Mouse (Mus musculus) olfactory bulb, adult 2 months (tissue): ENCODE data around the gene Kcnj11. TPM values are rescaled to one million over a fixed set of nuclear protein-coding genes. Genes with fewer than 3 reads are reported as not detected.

Experiments
- H3K27ac ChIP-seq: fragments of 200-500 bp; 2 replicates; pipeline ENCODE4 v1.5.1; 2012; ENCODE audit warnings: low read depth, low read length; ENCODE audit not compliant: insufficient read depth
- H3K4me1 ChIP-seq: fragments of 200-500 bp; 2 replicates; pipeline ENCODE4 v1.6.1; 2012; ENCODE audit warnings: low read length; ENCODE audit not compliant: control insufficient read depth, insufficient read depth
- H3K4me3 ChIP-seq: fragments of 200-500 bp; 2 replicates; pipeline ENCODE4 v1.5.1; 2012; ENCODE audit warnings: mild to moderate bottlenecking, low read depth, low read length, moderate library complexity; ENCODE audit not compliant: insufficient read depth
- CTCF ChIP-seq: fragments of 200-500 bp; IDR thresholded peaks from 2 replicates; pipeline ENCODE4 v1.5.1; 2012; ENCODE audit warnings: low read depth, mild to moderate bottlenecking, low read length, moderate library complexity; ENCODE audit not compliant: insufficient read depth
- POLR2A ChIP-seq: fragments of 200-500 bp; IDR thresholded peaks from 2 replicates; pipeline ENCODE4 v1.6.1; 2012; ENCODE audit warnings: mild to moderate bottlenecking, low read depth, low read length, moderate library complexity; ENCODE audit not compliant: insufficient read depth
- WGBS: fragments of 180-500 bp; shearing (Covaris S2); methylation state at CpG from one replicate; pipeline ENCODE4 v1.1.7; 2018; 5-methylcytosine and 5-hydroxymethylcytosine counted together
- polyA plus RNA-seq: library from polyadenylated mRNA; stranded (reverse); fragments of >200 nt; gene quantifications from 2 replicates; pipeline ENCODE4 v1.2.4, GENCODE M21; 2012; ENCODE audit warnings: low replicate concordance; ENCODE audit not compliant: missing spikeins, insufficient read depth, insufficient read length

Kcnj11 gene
- polyA plus RNA-seq, 1 experiment = not detected

DNA sequence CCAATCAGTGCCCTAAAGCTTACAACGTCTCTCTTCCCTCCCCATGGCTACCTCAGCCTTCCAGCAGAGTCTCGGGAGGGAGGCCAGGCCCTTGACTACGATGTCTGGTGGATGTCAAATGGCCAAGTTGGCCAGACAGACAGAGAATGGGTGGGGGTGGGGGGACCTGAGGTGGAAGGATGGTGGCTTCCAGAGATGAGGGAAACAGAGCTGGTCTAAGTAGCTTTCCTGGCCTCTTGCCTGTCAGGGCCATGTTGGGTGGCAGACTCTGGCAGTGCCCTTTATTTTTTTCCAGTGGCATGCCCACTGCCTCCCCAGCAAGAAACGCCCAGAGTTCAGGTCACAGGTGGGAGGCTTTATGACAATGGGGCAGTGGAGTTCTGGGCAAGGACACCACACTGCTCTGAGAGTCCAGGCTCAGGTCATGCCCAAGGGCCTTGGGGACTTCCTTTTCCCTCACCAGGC is 3.2 kb downstream of the Kcnj11 start:
- no peak for TF ChIP-seq POLR2A
- Histone ChIP-seq H3K4me1 (peaks cover 35% of the 10 kb centered on the region), H3K27ac (no peak overlapping the region), H3K4me3 (0 out of 2 replicates have a peak overlapping the region, but pooled peaks have one; percentile 27)
- 51% methylated on average over 4 of the region's 4 CpGs for WGBS

DNA sequence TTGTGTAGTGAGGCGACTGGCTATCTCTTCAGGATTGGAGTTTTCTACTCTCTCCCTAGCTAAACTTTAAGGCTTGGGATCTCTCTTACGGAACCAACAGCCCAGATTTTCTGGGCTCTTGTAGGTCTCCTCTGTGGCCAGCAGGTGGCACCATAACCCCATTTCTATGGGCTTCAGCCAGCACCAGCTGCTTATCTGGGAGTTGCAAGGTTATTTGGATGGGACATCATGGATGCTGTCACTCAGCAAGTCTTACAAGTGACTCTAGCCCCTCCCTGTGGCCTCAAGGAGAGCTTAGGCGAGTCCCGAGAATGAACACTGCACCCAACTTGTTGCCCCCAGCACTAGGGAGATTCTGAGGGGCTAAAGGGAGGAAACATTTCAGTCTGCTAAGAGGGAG is 4.4 kb downstream of the Kcnj11 start:
- peak; percentile 51 for TF ChIP-seq CTCF
- no peak for TF ChIP-seq POLR2A
- Histone ChIP-seq H3K4me3 (no peak overlapping the region), H3K4me1 (peaks cover 35% of the 10 kb centered on the region), H3K27ac (no peak overlapping the region)
- WGBS = 1% methylated on average over 4 of the region's 4 CpGs

DNA sequence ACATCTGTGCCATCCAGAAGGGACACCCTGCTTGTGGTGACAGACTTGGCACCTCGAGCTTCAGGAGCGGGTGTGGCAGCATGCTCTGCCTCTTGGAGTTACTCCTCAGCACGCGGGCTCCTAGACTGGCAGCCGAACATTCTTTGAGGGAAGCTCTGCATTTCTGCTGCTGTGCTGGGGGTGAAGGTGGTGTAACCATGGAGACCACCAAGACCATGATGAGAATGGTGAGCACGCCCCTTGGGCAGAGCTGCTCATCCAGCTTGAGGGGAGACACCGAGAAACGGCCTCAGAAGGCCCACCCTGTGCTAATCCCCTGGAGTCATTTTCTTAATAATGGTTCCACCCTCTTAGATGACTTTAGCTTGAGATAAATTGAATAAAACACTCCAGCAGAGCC is 7.8 kb downstream of the Kcnj11 start:
- WGBS = 58% methylated on average over 8 of the region's 8 CpGs
- Histone ChIP-seq H3K4me1 (peaks cover 13% of the 10 kb centered on the region), H3K27ac (no peak overlapping the region), H3K4me3 (no peak overlapping the region)
- TF ChIP-seq CTCF = no peak
- no peak for TF ChIP-seq POLR2A

DNA sequence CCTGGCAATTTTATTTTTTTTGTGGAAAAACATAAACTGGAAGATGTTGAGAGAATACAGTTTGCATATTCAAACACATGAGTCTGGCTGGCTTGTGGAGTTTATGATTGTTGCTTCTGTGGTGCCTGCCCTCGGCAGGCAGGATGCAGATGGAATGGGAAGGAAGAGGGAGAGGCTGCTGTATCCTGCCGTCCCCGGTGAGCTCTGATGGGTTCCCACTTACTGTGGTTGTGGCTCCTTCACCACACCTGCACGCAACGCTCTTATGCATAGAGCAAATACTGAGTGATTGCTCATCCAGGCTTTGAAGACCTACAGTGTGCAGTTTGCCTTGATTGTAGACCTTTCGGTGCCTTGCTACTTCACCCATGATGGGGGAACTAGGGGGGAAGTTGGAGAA is 12.3 kb downstream of the Kcnj11 start:
- Histone ChIP-seq H3K4me1 (no peaks in the 10 kb centered on the region), H3K4me3 (no peak overlapping the region), H3K27ac (no peak overlapping the region)
- WGBS = 92% methylated on average over 6 of the region's 6 CpGs
- TF ChIP-seq CTCF (no peak), POLR2A (no peak)

DNA sequence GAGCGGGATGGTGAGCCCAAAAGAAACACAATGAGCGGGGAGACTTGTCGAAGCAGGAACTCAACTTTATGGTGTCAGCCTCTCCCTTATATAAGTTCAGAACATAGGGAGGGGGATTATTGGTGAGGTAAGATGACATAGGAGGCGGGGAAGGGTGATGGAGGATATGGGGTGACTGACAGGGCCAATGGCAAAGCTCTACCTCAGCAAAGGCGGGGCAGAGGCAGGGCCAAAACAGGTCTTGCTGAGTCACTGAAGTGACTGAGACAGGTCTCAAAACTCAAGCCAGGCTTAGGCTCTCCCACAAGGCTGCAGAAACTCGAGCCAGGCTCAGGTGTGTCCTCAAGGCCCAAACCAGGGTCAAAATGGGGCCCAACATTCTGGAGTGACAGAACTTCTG is 14.2 kb downstream of the Kcnj11 start:
- WGBS = 93% methylated on average over 6 of the region's 6 CpGs
- H3K4me3 ChIP-seq = no peak overlapping the region

DNA sequence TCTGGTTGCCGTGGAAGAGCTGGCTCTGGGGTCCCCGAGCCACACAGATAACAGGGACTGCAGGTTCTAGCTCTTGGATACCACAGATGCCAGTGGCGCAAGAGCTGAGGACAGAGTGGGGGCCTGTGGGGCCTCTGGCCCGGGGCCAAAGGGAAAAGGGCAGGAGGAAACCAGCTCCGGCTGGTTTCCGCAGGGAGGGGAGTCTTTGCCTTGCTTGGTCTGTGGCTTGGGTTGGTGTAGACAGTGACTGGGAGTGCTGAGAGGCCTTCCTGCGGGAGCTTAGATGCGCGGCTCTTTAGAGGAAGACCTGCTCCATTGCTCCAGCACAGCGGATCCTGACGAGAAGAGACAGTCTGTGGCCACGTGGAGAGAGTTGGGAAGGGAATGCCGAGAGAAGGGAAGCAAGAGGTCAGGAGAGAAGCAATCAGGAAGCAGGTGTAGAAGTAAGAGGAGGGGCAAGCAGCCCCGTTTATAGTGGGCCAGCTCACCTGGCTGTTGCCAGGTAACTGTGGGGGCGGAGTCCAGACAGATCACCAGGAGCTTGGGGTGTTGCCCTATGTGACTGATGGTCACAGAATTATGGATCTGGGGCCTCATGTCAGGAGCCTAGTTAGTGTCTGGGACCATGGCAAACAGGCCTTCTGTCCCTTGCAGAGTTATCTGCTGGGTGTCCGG is 15.6 kb downstream of the Kcnj11 start:
- no peak overlapping the region for H3K4me3 ChIP-seq
- WGBS = 77% methylated on average over 16 of the region's 16 CpGs
- H3K4me1 ChIP-seq = no peaks in the 10 kb centered on the region
- TF ChIP-seq POLR2A (no peak), CTCF (no peak)
- H3K27ac ChIP-seq = no peak overlapping the region

More for the DNA sequence above, 14.2 kb downstream of the Kcnj11 start:
- no peaks in the 10 kb centered on the region for H3K4me1 ChIP-seq
- no peak for TF ChIP-seq CTCF
- TF ChIP-seq POLR2A = no peak
- no peak overlapping the region for H3K27ac ChIP-seq

DNA sequence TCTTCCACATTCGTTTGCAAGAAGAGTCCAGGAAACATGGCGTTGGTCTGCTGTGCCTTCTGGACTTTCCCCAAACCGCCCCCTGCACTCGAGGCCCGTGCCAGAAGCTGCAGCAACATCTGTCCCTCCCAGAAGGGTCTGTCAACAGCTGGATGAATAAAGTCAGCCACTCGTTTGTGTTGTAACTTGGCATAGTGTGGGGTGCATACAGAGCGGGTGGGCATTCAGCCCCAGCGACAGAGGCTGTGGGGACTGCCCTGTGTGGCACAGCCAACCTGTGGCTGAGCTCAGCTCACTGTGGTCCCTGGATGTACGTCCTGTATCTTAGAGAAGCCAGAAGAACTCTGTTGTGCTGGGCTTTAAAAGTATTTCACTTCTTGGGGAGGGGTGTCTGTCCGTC is 16.5 kb downstream of the Kcnj11 start:
- TF ChIP-seq POLR2A = no peak
- TF ChIP-seq CTCF = no peak
- WGBS = 85% methylated on average over 10 of the region's 10 CpGs
- no peak overlapping the region for H3K4me3 ChIP-seq
- no peaks in the 10 kb centered on the region for H3K4me1 ChIP-seq
- no peak overlapping the region for H3K27ac ChIP-seq

DNA sequence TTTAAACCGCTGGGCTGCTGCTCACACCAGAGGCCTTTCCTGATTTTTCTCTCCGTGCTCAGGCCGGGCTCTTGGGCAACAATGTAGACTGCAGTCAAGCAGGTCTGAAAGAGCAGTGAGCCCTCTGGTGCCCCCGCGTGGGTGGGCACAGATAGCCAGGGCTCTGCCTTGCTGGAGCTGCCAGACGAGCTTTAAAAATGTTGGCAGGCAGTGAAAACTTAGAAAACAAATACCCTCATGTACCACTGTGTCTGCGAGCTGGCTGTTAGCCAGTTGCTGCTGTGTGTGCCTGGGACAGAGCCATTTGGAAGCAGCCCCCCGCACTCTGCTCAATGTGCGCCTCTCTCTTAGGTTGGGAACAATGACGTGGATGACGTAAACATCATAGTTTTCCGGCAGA is 22.9 kb downstream of the Kcnj11 start:
- no peak for TF ChIP-seq POLR2A
- no peak for TF ChIP-seq CTCF
- Histone ChIP-seq H3K4me3 (no peak overlapping the region), H3K4me1 (no peaks in the 10 kb centered on the region), H3K27ac (no peak overlapping the region)
- 39% methylated on average over 12 of the region's 12 CpGs for WGBS

DNA sequence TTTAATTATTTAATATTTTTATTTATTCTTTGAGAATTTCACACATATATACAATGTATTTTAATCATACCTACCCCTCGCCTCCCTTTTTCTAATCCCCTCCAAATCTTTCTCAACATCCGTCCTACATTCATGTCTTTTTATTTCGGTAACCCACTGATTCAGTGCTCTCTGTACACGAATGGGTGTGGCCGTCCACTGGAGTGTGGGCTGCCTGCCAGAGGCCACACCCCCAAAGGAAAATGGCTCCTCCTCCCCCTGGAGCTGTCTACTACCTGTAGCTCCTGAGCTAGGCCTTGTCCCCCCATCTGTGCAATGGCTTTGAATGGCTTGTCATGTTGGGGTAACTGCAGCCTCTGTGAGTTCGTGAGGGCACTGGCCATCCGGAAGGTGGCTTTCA is 23.7 kb downstream of the Kcnj11 start:
- H3K4me3 ChIP-seq = no peak overlapping the region
- WGBS = 82% methylated on average over 7 of the region's 7 CpGs
- no peaks in the 10 kb centered on the region for H3K4me1 ChIP-seq
- TF ChIP-seq CTCF (no peak), POLR2A (no peak)
- H3K27ac ChIP-seq = no peak overlapping the region

DNA sequence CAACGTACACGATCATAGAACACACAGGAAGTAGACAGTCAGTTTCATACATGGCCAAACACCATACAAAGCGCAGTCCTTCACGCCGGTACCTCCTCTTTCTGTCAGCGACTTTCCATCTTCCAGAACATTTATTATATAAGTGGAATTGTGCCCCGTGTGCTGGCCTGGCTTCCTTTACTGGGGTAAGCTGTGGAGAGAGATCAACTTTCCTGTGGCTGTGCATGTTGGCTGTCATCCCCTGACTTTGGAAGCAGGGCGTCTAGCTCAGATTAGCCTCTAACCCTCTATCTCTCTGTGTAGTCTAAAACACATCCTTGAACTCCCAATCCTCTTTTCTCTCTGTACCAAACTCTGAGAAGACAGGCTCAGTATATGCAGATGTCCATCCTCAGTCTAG is 31.7 kb downstream of the Kcnj11 start:
- Histone ChIP-seq H3K4me1 (no peaks in the 10 kb centered on the region), H3K4me3 (no peak overlapping the region), H3K27ac (no peak overlapping the region)
- TF ChIP-seq CTCF (no peak), POLR2A (no peak)
- WGBS = 92% methylated on average over 8 of the region's 8 CpGs
